Comparison of ENCODE assay signal across 9 mouse cellular contexts in genomic region chr13:46883381-46883780, GRCm38 (mm10). TPM values are rescaled to one million over a fixed set of nuclear protein-coding genes. Genes with fewer than 3 reads are reported as not detected.
DNase-seq lines count a peak whose midpoint lies in the region; ATAC-seq and TF ChIP-seq lines count a peak whose summit lies in the region.
"Had no signal": no experiment of that assay in that cellular context is flagged by ENCODE, and none has a peak within 500 bp of the region (broad histone marks: within the 10 kb centered on the region; RNA-seq: fewer than 3 reads in every experiment).

No protein-coding gene starts in this region.

- no peak overlapping the region for H3K27ac ChIP-seq in liver, postnatal 0 days (ENCODE audit: low read depth)
- H3K27ac ChIP-seq in liver, embryonic 11.5 days (ENCODE audit: low read depth, low read length) = no peak overlapping the region
- H3K27ac ChIP-seq in heart, adult 2 months = peak overlapping the region; percentile 87
- H3K27ac ChIP-seq in stomach, embryonic 15.5 days = peak overlapping the region; percentile 45; the same call in 1 of the 2 replicates

- no peaks in the 10 kb centered on the region for H3K36me3 ChIP-seq in liver, postnatal 0 days (replicated peaks; ENCODE audit: insufficient read depth, low read length)
- no peaks in the 10 kb centered on the region for H3K36me3 ChIP-seq in liver, embryonic 11.5 days (ENCODE audit: control insufficient read depth, insufficient read depth, low read length)
- H3K36me3 ChIP-seq in heart, adult 2 months (ENCODE audit: control insufficient read depth, insufficient read depth, low read length) = peaks cover 10% of the 10 kb centered on the region
- no peaks in the 10 kb centered on the region for H3K36me3 ChIP-seq in stomach, embryonic 15.5 days

- no peak for DNase-seq in liver, postnatal 0 days
- no peak for DNase-seq in liver, embryonic 11.5 days (ENCODE audit: low spot score)
- peak; percentile 78 to 87 for DNase-seq in heart, adult 2 months
- peak; percentile 59 for DNase-seq in kidney, postnatal 10 days
- DNase-seq in layer of hippocampus, adult 8-10 months (ENCODE audit: low spot score in 2 of 2) = no peak
- DNase-seq in left cerebral cortex, postnatal 14 days (ENCODE audit: low spot score in 2 of 2) = no peak
- no peak for DNase-seq in thymus, postnatal 10 days (ENCODE audit: low spot score in 2 of 2)

- H3K9me3 ChIP-seq in liver, postnatal 0 days (ENCODE audit: low read length) = no peaks in the 10 kb centered on the region
- H3K9me3 ChIP-seq in liver, embryonic 11.5 days (ENCODE audit: control insufficient read depth, low read length) = no peaks in the 10 kb centered on the region
- no peaks in the 10 kb centered on the region for H3K9me3 ChIP-seq in stomach, embryonic 15.5 days

- H3K27me3 ChIP-seq in liver, postnatal 0 days (ENCODE audit: insufficient read depth, low read length) = no peaks in the 10 kb centered on the region
- no peaks in the 10 kb centered on the region for H3K27me3 ChIP-seq in liver, embryonic 11.5 days (replicated peaks; ENCODE audit: control insufficient read depth, insufficient read depth, low read length)
- H3K27me3 ChIP-seq in heart, adult 2 months (ENCODE audit: control insufficient read depth, insufficient read depth, low read length) = no peaks in the 10 kb centered on the region
- H3K27me3 ChIP-seq in stomach, embryonic 15.5 days (replicated peaks) = no peaks in the 10 kb centered on the region

- no peak for ATAC-seq in liver, postnatal 0 days
- ATAC-seq in liver, embryonic 11.5 days (replicated peaks; ENCODE audit: low FRiP score) = no peak
- ATAC-seq in stomach, embryonic 15.5 days (ENCODE audit: insufficient read depth, low FRiP score, low read depth) = no peak

- peak; percentile 33; the same call in 1 of the 2 replicates for TF ChIP-seq EP300 in liver, postnatal 0 days (IDR thresholded peaks at IDR 0.05; ENCODE audit: low read depth)
- TF ChIP-seq EP300 in heart, adult 2 months (IDR thresholded peaks at IDR 0.05; ENCODE audit: insufficient read depth, low read depth, low read length) = peak; percentile 90

- peaks cover 23% of the 10 kb centered on the region for H3K4me1 ChIP-seq in liver, postnatal 0 days (ENCODE audit: insufficient read depth)
- H3K4me1 ChIP-seq in liver, embryonic 11.5 days (replicated peaks; ENCODE audit: control insufficient read depth, insufficient read depth, low read length) = peaks cover 19% of the 10 kb centered on the region
- H3K4me1 ChIP-seq in heart, adult 2 months (ENCODE audit: control insufficient read depth, insufficient read depth, low read length) = peaks cover 32% of the 10 kb centered on the region
- H3K4me1 ChIP-seq in stomach, embryonic 15.5 days = 0 out of 2 replicates have a peak, but pooled peaks cover 4% of the 10 kb centered on the region

- TF ChIP-seq CTCF in liver, postnatal 0 days (IDR thresholded peaks at IDR 0.05; ENCODE audit: low read depth) = no peak
- no peak for TF ChIP-seq CTCF in heart, adult 2 months (IDR thresholded peaks at IDR 0.05)

- intact Hi-C loops in heart, adult 2 months (cut with DNase I) = loop anchor here (5.0 kb wide), 2 partner anchors 41 to 94 kb away; no protein-coding TSS in a partner anchor
- intact Hi-C loops in left cerebral cortex, postnatal 14 days (cut with DNase I) = no loop called here

- H3K4me2 ChIP-seq in liver, postnatal 0 days (ENCODE audit: low read depth, low read length) = no peak overlapping the region
- no peak overlapping the region for H3K4me2 ChIP-seq in liver, embryonic 11.5 days
- H3K4me2 ChIP-seq in stomach, embryonic 15.5 days = no peak overlapping the region

- TF ChIP-seq POLR2A in heart, adult 2 months (IDR thresholded peaks at IDR 0.05; ENCODE audit: insufficient read depth, low read depth, low read length) = peak; percentile 22; the same call in 1 of the 2 replicates

- 61% methylated on average over 10 of the region's 10 CpGs for WGBS in liver, postnatal 0 days (ENCODE audit: insufficient replicate concordance)
- 55% methylated on average over 10 of the region's 10 CpGs for WGBS in liver, embryonic 11.5 days
- 7% methylated on average over 10 of the region's 10 CpGs for WGBS in heart, adult 2 months
- 49% methylated on average over 10 of the region's 10 CpGs for WGBS in stomach, embryonic 15.5 days

- no peak overlapping the region for H3K4me3 ChIP-seq in liver, postnatal 0 days (ENCODE audit: low read depth, low read length)
- H3K4me3 ChIP-seq in liver, embryonic 11.5 days (ENCODE audit: low read depth, low read length) = no peak overlapping the region
- no peak overlapping the region for H3K4me3 ChIP-seq in heart, adult 2 months
- no peak overlapping the region for H3K4me3 ChIP-seq in stomach, embryonic 15.5 days (replicated peaks)
- H3K4me3 ChIP-seq: erythroblast, embryonic 14.5 days had no signal

- peaks cover 4% of the 10 kb centered on the region for H3K79me2 ChIP-seq in heart, adult 2 months (replicated peaks; ENCODE audit: control insufficient read depth, insufficient read depth, low read length)

- no peak overlapping the region for H3K9ac ChIP-seq in liver, postnatal 0 days (replicated peaks)
- H3K9ac ChIP-seq in liver, embryonic 11.5 days (ENCODE audit: low read depth, low read length) = no peak overlapping the region
- H3K9ac ChIP-seq in heart, adult 2 months (ENCODE audit: low read depth, low read length) = no peak overlapping the region
- no peak overlapping the region for H3K9ac ChIP-seq in stomach, embryonic 15.5 days

RNA-seq across cellular contexts. Expression of gene Kif13a, which starts 46.3 kb away (rescaled TPM):
- polyA plus RNA-seq in liver, postnatal 0 days (2015; fragmentation: Nextera tagmentation; extraction: Ambion mirVana) = 4.9 and 5.4 TPM in 2 replicates
- polyA plus RNA-seq in liver, embryonic 11.5 days (2014; fragmentation: Nextera tagmentation; extraction: Ambion mirVana) = 9.3 and 13.8 TPM in 2 replicates
- 100 to 1,000 TPM; 108 to 113 TPM for total RNA-seq in heart, adult 2 months (2021)
- polyA plus RNA-seq in heart, adult 2 months (2012; rRNA removed) = 49.8 and 75.4 TPM in 2 replicates
- polyA plus RNA-seq in stomach, embryonic 15.5 days (2015; fragmentation: Nextera tagmentation; extraction: Ambion mirVana) = 16.9 and 17.9 TPM in 2 replicates
- 10 to 100 TPM; 22.8 to 32.5 (median 26.4) TPM for total RNA-seq in layer of hippocampus, adult 8-10 months (2022)
- 10 to 100 TPM; 24.6 to 28.2 TPM for total RNA-seq in left cerebral cortex, postnatal 14 days (2021)

Comparison
In these comparisons a context has a peak if more than half of its experiments do, and no peak if none do; other contexts are left out.
1. DNase-seq: peak in heart, adult 2 months (2 of 2) and kidney, postnatal 10 days (single experiment); none in liver, postnatal 0 days (single experiment), liver, embryonic 11.5 days (single experiment), layer of hippocampus, adult 8-10 months (0 of 2), left cerebral cortex, postnatal 14 days (0 of 2) and thymus, postnatal 10 days (0 of 2).
2. H3K27ac ChIP-seq: peak in heart, adult 2 months (single experiment) and stomach, embryonic 15.5 days (single experiment); none in liver, postnatal 0 days (single experiment) and liver, embryonic 11.5 days (single experiment).